Comparison of ENCODE assay signal across 27 mouse cellular contexts in the genomic region with DNA sequence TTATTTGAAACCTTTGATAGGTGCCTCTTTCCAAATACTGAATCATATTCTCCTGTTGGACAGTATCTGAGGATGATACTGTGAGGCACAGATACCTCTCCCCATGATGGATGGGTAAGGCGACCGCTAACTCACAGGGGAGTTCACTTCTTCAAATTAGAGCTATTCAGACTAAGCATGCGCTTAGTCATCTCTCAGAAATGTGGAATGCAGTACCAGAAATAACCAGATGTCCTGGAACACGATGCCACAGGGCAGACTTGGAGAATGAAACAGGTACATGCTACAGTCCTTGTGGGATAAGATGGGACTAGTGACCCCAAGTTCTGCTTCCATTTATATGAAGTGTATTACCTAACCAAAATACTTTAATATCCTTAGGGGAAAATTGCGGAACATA.
DNase-seq lines count a peak whose midpoint lies in the region; ATAC-seq and TF ChIP-seq lines count a peak whose summit lies in the region.
"Had no signal": no experiment of that assay in that cellular context is flagged by ENCODE, and none has a peak within 500 bp of the region (broad histone marks: within the 10 kb centered on the region; RNA-seq: fewer than 3 reads in every experiment).

No protein-coding gene starts in this region.

- peaks cover 15% of the 10 kb centered on the region for H3K4me1 ChIP-seq in heart, postnatal 0 days (ENCODE audit: control insufficient read depth, insufficient read depth)
- H3K4me1 ChIP-seq: hindbrain, embryonic 10.5 days; hindbrain, embryonic 13.5 days; intestine, embryonic 15.5 days had no signal

- H3K9ac ChIP-seq in heart, postnatal 0 days (replicated peaks; ENCODE audit: low read depth, low read length), result no peak overlapping the region
- H3K9ac ChIP-seq: forebrain, postnatal 0 days; hindbrain, embryonic 13.5 days; intestine, embryonic 15.5 days had no signal

- peak; percentile 40 for DNase-seq in heart, postnatal 0 days (ENCODE audit: low spot score)
- no peak for DNase-seq in heart, postnatal 4 days
- DNase-seq in Muller cell, postnatal 12 days (ENCODE audit: inconsistent ontology term), result peak; percentile 34
- DNase-seq in R1 (ENCODE audit: low read depth, low spot score), result peak; percentile 3
- DNase-seq in lung, adult 18-20 months, result no peak
- DNase-seq in frontal cortex, postnatal 10 days (ENCODE audit: low spot score in 2 of 2), result no peak
- DNase-seq: adrenal gland, adult 8-10 months; adrenal gland, postnatal 25 days; B cell, adult 2 months; cerebellum, adult 11-12 months; cerebellum, adult 8-10 months; cerebellum, postnatal 10 days; cerebellum, postnatal 36 days; forebrain, postnatal 0 days; gastrocnemius, postnatal 25 days; heart, adult 2 months; kidney, adult 11 months; kidney, adult 8-10 months had no signal

- 54% methylated on average over 5 of the region's 5 CpGs for WGBS in heart, postnatal 0 days

- H3K36me3 ChIP-seq in heart, postnatal 0 days (replicated peaks; ENCODE audit: control insufficient read depth, insufficient read depth, low read length), result no peaks in the 10 kb centered on the region
- H3K36me3 ChIP-seq: G1E; hindbrain, embryonic 10.5 days; hindbrain, embryonic 13.5 days; intestine, embryonic 15.5 days had no signal

- H3K4me3 ChIP-seq in heart, postnatal 0 days (ENCODE audit: low read depth, low read length), result no peak overlapping the region
- H3K4me3 ChIP-seq: heart, adult 2 months; hindbrain, embryonic 10.5 days; hindbrain, embryonic 13.5 days; intestine, embryonic 15.5 days had no signal

- TF ChIP-seq CTCF in heart, postnatal 0 days (IDR thresholded peaks at IDR 0.05; ENCODE audit: low read depth), result no peak

- no peak overlapping the region for H3K4me2 ChIP-seq in heart, postnatal 0 days (ENCODE audit: low read depth, low read length)
- H3K4me2 ChIP-seq: heart, embryonic 11.5 days; hindbrain, embryonic 13.5 days; intestine, embryonic 15.5 days had no signal

- no peaks in the 10 kb centered on the region for H3K27me3 ChIP-seq in heart, postnatal 0 days (ENCODE audit: control insufficient read depth, insufficient read depth, low read length)
- H3K27me3 ChIP-seq: CH12.LX; hindbrain, embryonic 13.5 days; intestine, embryonic 15.5 days had no signal

- TF ChIP-seq EP300 in heart, postnatal 0 days (IDR thresholded peaks at IDR 0.05; ENCODE audit: low read depth), result no peak

- no peaks in the 10 kb centered on the region for H3K9me3 ChIP-seq in heart, postnatal 0 days (replicated peaks; ENCODE audit: control insufficient read depth, low read length)
- H3K9me3 ChIP-seq: hindbrain, embryonic 10.5 days; hindbrain, embryonic 13.5 days; intestine, embryonic 15.5 days had no signal

- peak; percentile 67; the same call in 1 of the 2 replicates for ATAC-seq in heart, postnatal 0 days (ENCODE audit: insufficient read depth, low read depth)
- ATAC-seq: activated CD4-positive, CD25-positive, alpha-beta regulatory T cell, adult 4 months; forebrain, embryonic 14.5 days; forebrain, postnatal 0 days; hindbrain, embryonic 16.5 days; intestine, embryonic 15.5 days had no signal

- no peak overlapping the region for H3K27ac ChIP-seq in heart, postnatal 0 days (ENCODE audit: low read depth)
- H3K27ac ChIP-seq: heart, adult 2 months; hindbrain, embryonic 10.5 days; hindbrain, embryonic 13.5 days; intestine, embryonic 15.5 days had no signal

Comparison
In these comparisons a context has a peak if more than half of its experiments do, and no peak if none do; other contexts are left out.
1. DNase-seq: peak in heart, postnatal 0 days (single experiment), Muller cell, postnatal 12 days (single experiment) and R1 (single experiment); none in heart, postnatal 4 days (single experiment), lung, adult 18-20 months (0 of 2) and frontal cortex, postnatal 10 days (0 of 2).